Mouse (Mus musculus): Measurements from ENCODE around the gene Faim2. TPM values are rescaled to one million over a fixed set of nuclear protein-coding genes. Genes with fewer than 3 reads are reported as not detected.

Faim2 gene
- not detected in 2 replicates for polyA plus RNA-seq (2012; ENCODE audit: insufficient read depth, insufficient read length, missing spikeins)

- Histone ChIP-seq H3K4me1 (ENCODE audit: control insufficient read depth, insufficient read depth, insufficient read length, low read length) (no peaks in the 10 kb centered on the region), H3K27ac (replicated peaks; ENCODE audit: low read depth, low read length) (no peak within 1 kb of the TSS), H3K4me3 (ENCODE audit: insufficient read depth, low read depth, low read length) (no peak within 1 kb of the TSS)
Observed at GRCm38 (mm10) chr15:99527629-99528353, at the start of gene Faim2. Faim2 (minus strand) TSS chr15:99528165.

- H3K4me1 ChIP-seq (ENCODE audit: control insufficient read depth, insufficient read depth, insufficient read length, low read length): no peaks in the 10 kb centered on the region
- no peak overlapping the region for H3K4me3 ChIP-seq (ENCODE audit: insufficient read depth, low read depth, low read length)
- no peak overlapping the region for H3K27ac ChIP-seq (replicated peaks; ENCODE audit: low read depth, low read length)
Observed at GRCm38 (mm10) chr15:99569123-99569522, 41.2 kb upstream of the Faim2 start.

GRCm38 (mm10) chr15:99568682-99569081 lies 40.7 kb upstream of the Faim2 start:
- no peak overlapping the region for H3K4me3 ChIP-seq (ENCODE audit: insufficient read depth, low read depth, low read length)
- no peaks in the 10 kb centered on the region for H3K4me1 ChIP-seq (ENCODE audit: control insufficient read depth, insufficient read depth, insufficient read length, low read length)
- H3K27ac ChIP-seq (replicated peaks; ENCODE audit: low read depth, low read length): no peak overlapping the region

GRCm38 (mm10) chr15:99567371-99567770 lies 39.4 kb upstream of the Faim2 start:
- Histone ChIP-seq H3K4me1 (ENCODE audit: control insufficient read depth, insufficient read depth, insufficient read length, low read length) (no peaks in the 10 kb centered on the region), H3K27ac (replicated peaks; ENCODE audit: low read depth, low read length) (no peak overlapping the region), H3K4me3 (ENCODE audit: insufficient read depth, low read depth, low read length) (no peak overlapping the region)

GRCm38 (mm10) chr15:99560246-99560645 lies 32.3 kb upstream of the Faim2 start:
- no peak overlapping the region for H3K27ac ChIP-seq (replicated peaks; ENCODE audit: low read depth, low read length)
- no peaks in the 10 kb centered on the region for H3K4me1 ChIP-seq (ENCODE audit: control insufficient read depth, insufficient read depth, insufficient read length, low read length)
- no peak overlapping the region for H3K4me3 ChIP-seq (ENCODE audit: insufficient read depth, low read depth, low read length)

GRCm38 (mm10) chr15:99558947-99559346 lies 31.0 kb upstream of the Faim2 start:
- Histone ChIP-seq H3K4me1 (ENCODE audit: control insufficient read depth, insufficient read depth, insufficient read length, low read length) (no peaks in the 10 kb centered on the region), H3K27ac (replicated peaks; ENCODE audit: low read depth, low read length) (no peak overlapping the region), H3K4me3 (ENCODE audit: insufficient read depth, low read depth, low read length) (no peak overlapping the region)

GRCm38 (mm10) chr15:99553767-99554166 lies 25.8 kb upstream of the Faim2 start:
- Histone ChIP-seq H3K4me3 (ENCODE audit: insufficient read depth, low read depth, low read length) (no peak overlapping the region), H3K4me1 (ENCODE audit: control insufficient read depth, insufficient read depth, insufficient read length, low read length) (no peaks in the 10 kb centered on the region), H3K27ac (replicated peaks; ENCODE audit: low read depth, low read length) (no peak overlapping the region)

GRCm38 (mm10) chr15:99549901-99550300 lies 21.9 kb upstream of the Faim2 start:
- H3K27ac ChIP-seq (replicated peaks; ENCODE audit: low read depth, low read length): no peak overlapping the region
- H3K4me1 ChIP-seq (ENCODE audit: control insufficient read depth, insufficient read depth, insufficient read length, low read length): no peaks in the 10 kb centered on the region
- H3K4me3 ChIP-seq (ENCODE audit: insufficient read depth, low read depth, low read length): no peak overlapping the region

GRCm38 (mm10) chr15:99547732-99548131 lies 19.8 kb upstream of the Faim2 start:
- Histone ChIP-seq H3K4me1 (ENCODE audit: control insufficient read depth, insufficient read depth, insufficient read length, low read length) (no peaks in the 10 kb centered on the region), H3K4me3 (ENCODE audit: insufficient read depth, low read depth, low read length) (no peak overlapping the region), H3K27ac (replicated peaks; ENCODE audit: low read depth, low read length) (no peak overlapping the region)

GRCm38 (mm10) chr15:99546596-99546995 lies 18.6 kb upstream of the Faim2 start:
- Histone ChIP-seq H3K27ac (replicated peaks; ENCODE audit: low read depth, low read length) (no peak overlapping the region), H3K4me3 (ENCODE audit: insufficient read depth, low read depth, low read length) (no peak overlapping the region), H3K4me1 (ENCODE audit: control insufficient read depth, insufficient read depth, insufficient read length, low read length) (no peaks in the 10 kb centered on the region)

GRCm38 (mm10) chr15:99544047-99544446 lies 16.1 kb upstream of the Faim2 start:
- Histone ChIP-seq H3K27ac (replicated peaks; ENCODE audit: low read depth, low read length) (no peak overlapping the region), H3K4me1 (ENCODE audit: control insufficient read depth, insufficient read depth, insufficient read length, low read length) (no peaks in the 10 kb centered on the region), H3K4me3 (ENCODE audit: insufficient read depth, low read depth, low read length) (no peak overlapping the region)

GRCm38 (mm10) chr15:99539891-99540290 lies 11.9 kb upstream of the Faim2 start:
- H3K4me3 ChIP-seq (ENCODE audit: insufficient read depth, low read depth, low read length): no peak overlapping the region
- no peak overlapping the region for H3K27ac ChIP-seq (replicated peaks; ENCODE audit: low read depth, low read length)
- no peaks in the 10 kb centered on the region for H3K4me1 ChIP-seq (ENCODE audit: control insufficient read depth, insufficient read depth, insufficient read length, low read length)

- Histone ChIP-seq H3K27ac (replicated peaks; ENCODE audit: low read depth, low read length) (no peak overlapping the region), H3K4me3 (ENCODE audit: insufficient read depth, low read depth, low read length) (no peak overlapping the region), H3K4me1 (ENCODE audit: control insufficient read depth, insufficient read depth, insufficient read length, low read length) (no peaks in the 10 kb centered on the region)
Observed at GRCm38 (mm10) chr15:99536889-99537862, 9.2 kb upstream of the Faim2 start.

GRCm38 (mm10) chr15:99532023-99532422 lies 4.1 kb upstream of the Faim2 start:
- H3K4me3 ChIP-seq (ENCODE audit: insufficient read depth, low read depth, low read length): no peak overlapping the region
- no peak overlapping the region for H3K27ac ChIP-seq (replicated peaks; ENCODE audit: low read depth, low read length)

GRCm38 (mm10) chr15:99531146-99531545 lies 3.2 kb upstream of the Faim2 start:
- H3K27ac ChIP-seq (replicated peaks; ENCODE audit: low read depth, low read length): no peak overlapping the region
- no peaks in the 10 kb centered on the region for H3K4me1 ChIP-seq (ENCODE audit: control insufficient read depth, insufficient read depth, insufficient read length, low read length)
- H3K4me3 ChIP-seq (ENCODE audit: insufficient read depth, low read depth, low read length): no peak overlapping the region

More at GRCm38 (mm10) chr15:99532023-99532422, 4.1 kb upstream of the Faim2 start:
- H3K4me1 ChIP-seq (ENCODE audit: control insufficient read depth, insufficient read depth, insufficient read length, low read length): no peaks in the 10 kb centered on the region
